Mouse (Mus musculus) sigmoid colon, adult 10 weeks (tissue): ENCODE data around the gene Lce3c. TPM values are rescaled to one million over a fixed set of nuclear protein-coding genes. Genes with fewer than 3 reads are reported as not detected.

Experiments
- polyA plus RNA-seq: library from polyadenylated mRNA; stranded (reverse); fragments of 350-450 nt; fragmentation: Illumina TruSeq; extraction: RNeasy Lipid Tissue Mini Kit (QIAGEN cat#74804); gene quantifications from one replicate; pipeline ENCODE4 v1.2.3, GENCODE M21; 2014; ENCODE audit warnings: low read depth, low replicate concordance

Gene Lce3c
- polyA plus RNA-seq: not detected

GRCm38 (mm10) chr3:92944186-92944585 is at the start of gene Lce3c:
Gene Lce3c (plus strand): TSS chr3:92944486.

GRCm38 (mm10) chr3:92926130-92926529 is 18.2 kb upstream of the Lce3c start, which contains the start of gene Lce3a:
Gene Lce3a (minus strand): TSS chr3:92926230.

GRCm38 (mm10) chr3:92932679-92933078 is 11.6 kb upstream of the Lce3c start, which contains the start of gene Lce3b:
Gene Lce3b (plus strand): TSS chr3:92932979.

GRCm38 (mm10) chr3:92957090-92957489 is 12.8 kb downstream of the Lce3c start, which contains the start of gene Lce3d:
Gene Lce3d (plus strand): TSS chr3:92957390.

GRCm38 (mm10) chr3:92966761-92967160 is 22.5 kb downstream of the Lce3c start, which contains the start of gene Lce3e:
Gene Lce3e (plus strand): TSS chr3:92967061.

GRCm38 (mm10) chr3:92991926-92992325 is 47.6 kb downstream of the Lce3c start, which contains the start of gene Lce3f:
Gene Lce3f (plus strand): TSS chr3:92992226.

Other genes with a start within 250 kb of the Lce3c start
- not detected for gene Lce1e, start 235.4 kb upstream of the Lce3c start, polyA plus RNA-seq
- gene Lce1f, start 224.1 kb upstream of the Lce3c start, polyA plus RNA-seq: not detected
- not detected for gene Gm38119, start 205.4 kb upstream of the Lce3c start, polyA plus RNA-seq
- not detected for gene Lce1g, start 192.1 kb upstream of the Lce3c start, polyA plus RNA-seq
- not detected for gene Lce1h, start 179.4 kb upstream of the Lce3c start, polyA plus RNA-seq
- not detected for gene Lce1i, start 165.6 kb upstream of the Lce3c start, polyA plus RNA-seq
- gene Lce1j, start 154.0 kb upstream of the Lce3c start, polyA plus RNA-seq: not detected
- not detected for gene Lce1k, start 136.6 kb upstream of the Lce3c start, polyA plus RNA-seq
- not detected for gene Kprp, start 117.2 kb upstream of the Lce3c start, polyA plus RNA-seq
- gene Lce1l, start 93.2 kb upstream of the Lce3c start, polyA plus RNA-seq: not detected
- gene 2310050C09Rik, start 74.3 kb upstream of the Lce3c start, polyA plus RNA-seq: not detected
- not detected for gene Lce3a, start 18.3 kb upstream of the Lce3c start, polyA plus RNA-seq
- not detected for gene Lce3b, start 11.5 kb upstream of the Lce3c start, polyA plus RNA-seq
- not detected for gene Lce3d, start 12.9 kb downstream of the Lce3c start, polyA plus RNA-seq
- gene Lce3e, start 22.6 kb downstream of the Lce3c start, polyA plus RNA-seq: not detected
- gene Lce3f, start 47.7 kb downstream of the Lce3c start, polyA plus RNA-seq: not detected
- gene Crct1, start 71.2 kb downstream of the Lce3c start, polyA plus RNA-seq: not detected
- not detected for gene Lce1m, start 74.6 kb downstream of the Lce3c start, polyA plus RNA-seq
- gene Gm4858, start 124.3 kb downstream of the Lce3c start, polyA plus RNA-seq: not detected
- not detected for gene Crnn, start 200.3 kb downstream of the Lce3c start, polyA plus RNA-seq